Mouse (Mus musculus): ENCODE measurements at regions not wholly inside any gene's neighbourhood (a gene's known extent, or its start where the extent isn't known, plus 50 kb on each side); places are given as distances from the start of the nearest gene placed in this dataset.

DNA sequence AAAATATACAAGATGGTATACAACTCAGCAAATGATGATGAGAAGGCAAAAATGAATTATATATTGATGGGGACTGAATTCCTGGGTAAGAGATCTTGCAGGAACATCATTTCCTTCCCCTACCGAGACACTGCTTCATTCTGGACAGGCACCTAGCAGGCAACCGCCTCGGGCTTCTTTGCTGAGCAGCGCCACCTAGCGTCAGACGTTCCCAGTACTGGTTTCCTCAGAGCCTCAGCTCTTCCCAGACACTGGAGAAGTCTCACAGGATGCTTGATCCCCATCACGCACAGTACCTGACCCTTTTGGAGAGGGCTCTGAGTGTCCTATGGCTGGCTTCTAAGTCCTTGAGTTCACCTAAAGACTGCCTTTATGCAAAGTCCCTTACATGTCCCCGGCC, 80.8 kb upstream of the Arrdc4 start:
- DNase-seq (ENCODE audit: low spot score): peak; percentile 91
- ATAC-seq: peak; percentile 83
- Histone ChIP-seq H3K4me2 (ENCODE audit: low read depth, low read length) (no peak overlapping the region), H3K4me3 (ENCODE audit: low read length) (no peak overlapping the region), H3K9me3 (ENCODE audit: low read length) (no peaks in the 10 kb centered on the region), H3K4me1 (ENCODE audit: insufficient read depth, low read length) (no peaks in the 10 kb centered on the region), H3K36me3 (ENCODE audit: insufficient read depth, low read length) (no peaks in the 10 kb centered on the region), H3K27ac (no peak overlapping the region), H3K27me3 (ENCODE audit: insufficient read depth, low read length) (no peaks in the 10 kb centered on the region), H3K9ac (replicated peaks; ENCODE audit: low read length) (no peak overlapping the region)
- peak; percentile 91 for TF ChIP-seq CTCF (IDR thresholded peaks at IDR 0.05; ENCODE audit: low read depth)
- WGBS: 15% methylated on average over 8 of the region's 8 CpGs

GRCm38 (mm10) chr7:68824399-68824798, 75.4 kb upstream of the Arrdc4 start:
- no peaks in the 10 kb centered on the region for H3K9me3 ChIP-seq (ENCODE audit: low read length)
- 88% methylated on average over 2 of the region's 2 CpGs for WGBS
- no peak for ATAC-seq
- no peak for TF ChIP-seq CTCF (IDR thresholded peaks at IDR 0.05; ENCODE audit: low read depth)
- no peak overlapping the region for H3K27ac ChIP-seq
- no peak overlapping the region for H3K4me2 ChIP-seq (ENCODE audit: low read depth, low read length)
- H3K4me3 ChIP-seq (ENCODE audit: low read length): no peak overlapping the region
- H3K36me3 ChIP-seq (ENCODE audit: insufficient read depth, low read length): no peaks in the 10 kb centered on the region
- no peaks in the 10 kb centered on the region for H3K27me3 ChIP-seq (ENCODE audit: insufficient read depth, low read length)
- no peak overlapping the region for H3K9ac ChIP-seq (replicated peaks; ENCODE audit: low read length)
- DNase-seq (ENCODE audit: low spot score): no peak
- H3K4me1 ChIP-seq (ENCODE audit: insufficient read depth, low read length): no peaks in the 10 kb centered on the region

DNA sequence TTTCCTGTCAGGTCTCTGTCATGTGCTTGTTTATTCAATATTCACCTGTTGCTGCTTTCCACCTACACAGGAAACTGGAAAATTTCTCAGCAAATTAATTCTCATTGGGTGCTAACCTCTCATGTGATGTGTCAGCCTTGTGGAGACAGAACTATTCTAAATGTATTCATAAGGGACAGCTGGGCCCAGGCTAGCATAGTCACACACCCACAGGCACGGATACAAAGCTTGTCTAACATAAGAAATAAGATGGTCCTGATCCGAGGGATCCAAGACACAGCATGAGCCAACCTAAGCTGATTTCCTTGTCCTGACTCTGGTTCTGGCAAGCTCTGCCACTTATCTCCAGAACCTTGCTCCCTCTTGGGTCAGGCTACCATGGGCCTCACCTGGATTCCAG, 74.6 kb upstream of the Arrdc4 start:
- no peak for DNase-seq (ENCODE audit: low spot score)
- H3K9me3 ChIP-seq (ENCODE audit: low read length): no peaks in the 10 kb centered on the region
- no peak overlapping the region for H3K4me3 ChIP-seq (ENCODE audit: low read length)
- WGBS: 70% methylated on average over 2 of the region's 2 CpGs
- H3K27me3 ChIP-seq (ENCODE audit: insufficient read depth, low read length): no peaks in the 10 kb centered on the region
- no peak overlapping the region for H3K9ac ChIP-seq (replicated peaks; ENCODE audit: low read length)
- no peak overlapping the region for H3K4me2 ChIP-seq (ENCODE audit: low read depth, low read length)
- no peaks in the 10 kb centered on the region for H3K4me1 ChIP-seq (ENCODE audit: insufficient read depth, low read length)
- no peak overlapping the region for H3K27ac ChIP-seq
- no peak for ATAC-seq
- TF ChIP-seq CTCF (IDR thresholded peaks at IDR 0.05; ENCODE audit: low read depth): no peak
- H3K36me3 ChIP-seq (ENCODE audit: insufficient read depth, low read length): no peaks in the 10 kb centered on the region

DNA sequence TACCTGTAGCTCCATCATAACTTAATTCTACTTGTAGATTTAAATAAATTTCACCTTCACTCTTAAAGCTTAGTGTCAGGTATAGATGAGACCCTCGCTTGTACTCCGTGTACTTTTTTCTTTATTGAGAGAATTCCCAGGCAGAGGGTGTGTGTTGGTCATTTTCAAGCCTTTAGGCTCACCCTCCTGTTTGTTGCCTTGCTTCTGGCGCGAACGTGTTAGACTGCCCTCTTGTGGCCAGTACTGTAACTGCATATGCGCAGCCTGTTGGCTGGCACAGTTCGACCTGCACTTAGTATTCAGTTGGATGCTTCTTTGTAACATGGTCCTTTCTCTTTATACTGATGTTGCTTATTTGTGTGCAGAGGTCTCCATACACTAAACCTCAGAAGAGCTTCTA, 74.1 kb upstream of the Arrdc4 start:
- Histone ChIP-seq H3K4me1 (ENCODE audit: insufficient read depth, low read length) (no peaks in the 10 kb centered on the region), H3K4me3 (ENCODE audit: low read length) (no peak overlapping the region), H3K36me3 (ENCODE audit: insufficient read depth, low read length) (no peaks in the 10 kb centered on the region), H3K9me3 (ENCODE audit: low read length) (no peaks in the 10 kb centered on the region), H3K27ac (no peak overlapping the region), H3K4me2 (ENCODE audit: low read depth, low read length) (no peak overlapping the region), H3K27me3 (ENCODE audit: insufficient read depth, low read length) (no peaks in the 10 kb centered on the region), H3K9ac (replicated peaks; ENCODE audit: low read length) (no peak overlapping the region)
- ATAC-seq (peak; percentile 76), DNase-seq (ENCODE audit: low spot score) (peak; percentile 84)
- peak; percentile 97 for TF ChIP-seq CTCF (IDR thresholded peaks at IDR 0.05; ENCODE audit: low read depth)
- 5% methylated on average over 7 of the region's 7 CpGs for WGBS

- Histone ChIP-seq H3K4me3 (ENCODE audit: low read length) (no peak overlapping the region), H3K4me1 (ENCODE audit: insufficient read depth, low read length) (no peaks in the 10 kb centered on the region), H3K36me3 (ENCODE audit: insufficient read depth, low read length) (no peaks in the 10 kb centered on the region), H3K9me3 (ENCODE audit: low read length) (no peaks in the 10 kb centered on the region), H3K27me3 (ENCODE audit: insufficient read depth, low read length) (no peaks in the 10 kb centered on the region), H3K4me2 (ENCODE audit: low read depth, low read length) (no peak overlapping the region), H3K9ac (replicated peaks; ENCODE audit: low read length) (no peak overlapping the region), H3K27ac (no peak overlapping the region)
- DNase-seq (ENCODE audit: low spot score) (no peak), ATAC-seq (no peak)
- TF ChIP-seq CTCF (IDR thresholded peaks at IDR 0.05; ENCODE audit: low read depth): no peak
- 85% methylated on average over 15 of the region's 15 CpGs for WGBS
Observed at GRCm38 (mm10) chr7:68814823-68815666, 66.0 kb upstream of the Arrdc4 start.

DNA sequence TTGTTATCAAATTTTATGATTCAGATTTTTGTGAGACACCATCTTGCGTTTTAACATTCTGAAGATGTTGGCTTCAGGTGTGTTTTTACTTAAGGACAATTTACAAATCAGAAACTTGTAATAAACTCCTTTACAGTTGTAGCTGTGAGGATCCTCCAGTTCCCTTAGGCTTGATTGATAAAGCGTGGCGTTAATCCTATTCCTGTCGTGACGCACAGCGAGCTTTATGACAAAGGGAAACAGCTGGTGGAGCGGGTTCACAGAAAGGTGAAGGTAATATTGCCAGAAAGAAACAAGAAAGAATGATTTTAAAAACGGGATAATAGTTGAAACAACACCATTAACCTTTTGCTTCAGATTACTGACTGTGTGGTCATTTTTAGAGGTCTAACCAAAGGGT, 60.7 kb upstream of the Arrdc4 start:
- 54% methylated on average over 8 of the region's 8 CpGs for WGBS
- DNase-seq (ENCODE audit: low spot score) (no peak), ATAC-seq (no peak)
- no peak for TF ChIP-seq CTCF (IDR thresholded peaks at IDR 0.05; ENCODE audit: low read depth)
- Histone ChIP-seq H3K9me3 (ENCODE audit: low read length) (no peaks in the 10 kb centered on the region), H3K27ac (no peak overlapping the region), H3K4me1 (ENCODE audit: insufficient read depth, low read length) (no peaks in the 10 kb centered on the region), H3K27me3 (ENCODE audit: insufficient read depth, low read length) (no peaks in the 10 kb centered on the region), H3K9ac (replicated peaks; ENCODE audit: low read length) (no peak overlapping the region), H3K36me3 (ENCODE audit: insufficient read depth, low read length) (no peaks in the 10 kb centered on the region), H3K4me3 (ENCODE audit: low read length) (no peak overlapping the region), H3K4me2 (ENCODE audit: low read depth, low read length) (no peak overlapping the region)
